Mouse (Mus musculus) limb, embryonic 14.5 days (tissue): ENCODE data around the gene Osbpl2. TPM values are rescaled to one million over a fixed set of nuclear protein-coding genes. Genes with fewer than 3 reads are reported as not detected.

Experiments used
- ATAC-seq: fragments of 200-750 bp; cut with Nextera tagmentation; 2 replicates; pipeline ENCODE4 v1.8.0; 2017; ENCODE audit warnings: low read depth, moderate number of reproducible peaks, moderate TSS enrichment; ENCODE audit not compliant: low FRiP score
- DNase-seq: peaks from one replicate; pipeline ENCODE4 v3.0.0-alpha.2; 2015; ENCODE audit warnings: low spot score
- H3K27ac ChIP-seq: fragments of 300-500 bp; sonication (generic); replicated peaks from 2 replicates; pipeline ENCODE4 v1.5.1; 2014; ENCODE audit warnings: low read depth, mild to moderate bottlenecking, low read length, moderate library complexity, mixed read lengths
- H3K27me3 ChIP-seq: fragments of 300-500 bp; sonication (generic); 2 replicates; pipeline ENCODE4 v1.6.1; 2014; ENCODE audit warnings: low read length, mixed read lengths; ENCODE audit not compliant: control insufficient read depth, insufficient read depth
- H3K36me3 ChIP-seq: fragments of 300-500 bp; sonication (generic); 2 replicates; pipeline ENCODE4 v1.6.1; 2014; ENCODE audit warnings: mild to moderate bottlenecking, low read length, moderate library complexity, mixed read lengths; ENCODE audit not compliant: control insufficient read depth, insufficient read depth
- H3K4me1 ChIP-seq: fragments of 300-500 bp; sonication (generic); 2 replicates; pipeline ENCODE4 v1.6.1; 2014; ENCODE audit warnings: antibody characterized with exemption, low read length, mixed read lengths; ENCODE audit not compliant: control insufficient read depth, insufficient read depth
- H3K4me2 ChIP-seq: fragments of 300-500 bp; sonication (generic); replicated peaks from 2 replicates; pipeline ENCODE4 v1.6.1; 2014; ENCODE audit warnings: low read depth, mild to moderate bottlenecking, low read length, moderate library complexity; ENCODE audit not compliant: severe bottlenecking
- H3K4me3 ChIP-seq: fragments of 300-500 bp; sonication (generic); replicated peaks from 2 replicates; pipeline ENCODE4 v1.5.1; 2014; ENCODE audit warnings: low read length
- H3K9ac ChIP-seq: fragments of 300-500 bp; sonication (generic); 2 replicates; pipeline ENCODE4 v1.6.1; 2014; ENCODE audit warnings: mild to moderate bottlenecking, low read depth, low read length, moderate library complexity; ENCODE audit not compliant: severe bottlenecking
- H3K9me3 ChIP-seq: fragments of 300-500 bp; sonication (generic); 2 replicates; pipeline ENCODE4 v1.6.1; 2016; ENCODE audit warnings: low read length; ENCODE audit not compliant: control insufficient read depth
- POLR2A ChIP-seq: fragments of 200-500 bp; IDR thresholded peaks from 2 replicates; pipeline ENCODE4 v1.8.0; 2012; ENCODE audit warnings: inconsistent platforms, mild to moderate bottlenecking, moderate library complexity, borderline replicate concordance; ENCODE audit not compliant: insufficient read depth, insufficient read length; ENCODE audit errors: extremely low read depth
- WGBS: fragments of 180-500 bp; shearing (Covaris S2); extraction: QIAGEN DNeasy Blood & Tissue Kit; methylation state at CpG from one replicate; pipeline ENCODE4 v1.1.7; 2014; 5-methylcytosine and 5-hydroxymethylcytosine counted together
- polyA plus RNA-seq, 2 experiments: library from polyadenylated mRNA; depleted of rRNA in 1 of 2; stranded (reverse) in 1 of 2; unstranded in 1 of 2; fragments of >200 nt; fragmentation: Nextera tagmentation in 1 of 2; extraction: Ambion mirVana in 1 of 2; gene quantifications; 2 replicates each; pipeline versions ENCODE4 v1.2.1 to v1.2.3; 2012 to 2014

Gene Osbpl2
- polyA plus RNA-seq, 2 experiments, result 28.6 to 42.2 TPM

DNA sequence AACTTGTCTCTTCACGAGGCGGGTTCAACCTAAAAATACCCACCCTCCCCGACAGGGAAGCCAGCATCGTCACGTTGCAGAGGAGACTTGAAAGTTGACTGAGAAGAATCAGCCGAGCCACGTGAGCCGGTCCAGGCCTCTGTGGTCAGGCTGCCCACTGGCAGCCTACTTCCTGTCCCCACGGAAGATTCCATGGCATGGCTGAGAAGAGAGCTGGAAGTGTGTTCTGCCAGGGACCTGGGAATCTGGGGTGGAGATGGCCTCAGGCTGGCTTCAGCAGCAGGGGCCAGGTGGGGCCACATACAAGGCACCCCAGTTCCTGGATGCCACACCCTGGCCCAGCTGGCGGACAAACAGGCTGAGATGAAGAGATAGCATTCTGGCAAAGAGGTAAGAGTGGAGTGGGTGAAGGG lies 3.0 kb upstream of the Osbpl2 start:
- 66% methylated on average over 10 of the region's 10 CpGs for WGBS
- no peaks in the 10 kb centered on the region for H3K27me3 ChIP-seq
- H3K27ac ChIP-seq, result no peak overlapping the region
- no peak for TF ChIP-seq POLR2A
- DNase-seq, result no peak
- ATAC-seq, result no peak
- H3K9me3 ChIP-seq, result no peaks in the 10 kb centered on the region
- H3K36me3 ChIP-seq, result no peaks in the 10 kb centered on the region
- H3K4me2 ChIP-seq, result no peak overlapping the region
- H3K4me3 ChIP-seq, result no peak overlapping the region
- no peak overlapping the region for H3K9ac ChIP-seq
- H3K4me1 ChIP-seq, result peaks cover 11% of the 10 kb centered on the region

DNA sequence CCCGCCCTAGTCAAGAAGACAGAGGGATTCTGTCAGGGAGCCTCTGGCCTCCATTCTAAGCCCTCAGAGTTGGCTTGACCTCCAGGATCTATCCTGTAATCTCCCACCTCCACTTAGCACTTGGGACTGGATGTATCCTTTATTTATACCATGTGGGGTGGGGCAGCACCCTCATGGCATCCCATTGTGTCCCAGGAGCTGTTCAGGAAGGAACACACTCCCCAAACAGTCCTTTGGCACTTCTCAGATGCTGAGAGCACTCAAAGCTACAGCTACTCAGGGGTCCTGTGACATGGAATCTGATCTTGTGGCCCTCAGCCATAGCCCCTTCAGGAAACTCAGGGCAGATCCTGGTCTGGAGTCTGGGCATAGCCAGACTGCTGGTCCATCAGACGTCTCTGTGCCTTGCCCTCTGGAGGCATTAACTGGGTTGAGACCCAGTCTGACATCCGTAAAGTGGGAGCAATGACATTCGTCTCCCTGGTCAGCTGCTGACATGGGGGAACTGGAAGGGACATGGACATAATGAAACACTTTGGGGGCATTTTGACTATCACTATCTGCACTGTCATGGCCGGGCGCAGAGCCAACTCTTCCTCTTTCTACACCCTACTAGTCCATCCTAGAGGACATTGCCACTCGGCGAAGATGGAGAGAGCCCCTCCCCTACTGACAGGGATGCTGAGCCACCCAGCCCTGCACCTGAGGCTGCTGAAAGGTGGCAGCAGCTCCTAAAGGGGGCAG lies 2.2 kb upstream of the Osbpl2 start:
- H3K4me2 ChIP-seq, result no peak overlapping the region
- H3K9me3 ChIP-seq, result no peaks in the 10 kb centered on the region
- no peaks in the 10 kb centered on the region for H3K36me3 ChIP-seq
- no peak for ATAC-seq
- H3K9ac ChIP-seq, result no peak overlapping the region
- no peak for TF ChIP-seq POLR2A
- H3K27ac ChIP-seq, result no peak overlapping the region
- no peak overlapping the region for H3K4me3 ChIP-seq
- H3K27me3 ChIP-seq, result no peaks in the 10 kb centered on the region
- no peak for DNase-seq
- H3K4me1 ChIP-seq, result peaks cover 11% of the 10 kb centered on the region
- WGBS, result 65% methylated on average over 8 of the region's 8 CpGs

DNA sequence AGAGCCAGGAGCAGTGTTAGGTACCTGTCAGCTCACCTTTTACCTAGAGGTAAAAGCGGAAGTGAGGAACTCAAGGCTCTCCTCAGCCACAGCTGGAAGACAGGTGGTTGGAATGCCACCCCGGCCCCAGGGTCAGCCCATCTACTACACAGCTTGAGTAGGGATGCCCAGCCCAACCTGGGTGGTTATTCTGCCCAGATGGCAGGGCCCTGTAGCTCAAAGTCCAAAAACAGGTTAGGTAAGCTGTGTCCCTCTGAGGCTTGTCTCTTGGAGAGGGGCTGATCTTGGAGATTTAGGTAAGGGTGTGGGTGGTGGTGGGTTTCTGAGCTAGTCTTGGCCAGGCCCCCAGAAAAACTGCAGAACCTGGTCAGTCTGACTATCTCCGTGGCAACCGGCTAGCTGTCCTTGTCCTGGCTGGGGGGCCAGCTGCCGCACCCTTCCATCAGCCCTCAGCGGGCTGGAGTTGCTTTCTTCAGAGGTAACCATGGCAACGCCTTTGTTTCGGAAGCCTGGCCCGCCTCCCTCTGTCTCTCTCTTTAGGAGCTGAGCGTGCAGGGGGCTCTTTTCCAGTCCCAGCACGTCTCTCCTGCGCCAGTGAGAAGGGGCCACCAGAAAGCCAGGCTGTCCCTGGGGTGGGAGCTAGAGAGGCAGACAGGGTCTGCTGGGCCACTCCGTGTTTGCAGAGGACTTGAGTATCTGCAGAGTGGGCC lies 1.5 kb upstream of the Osbpl2 start:
- DNase-seq, result peak; percentile 26
- Histone ChIP-seq H3K9me3 (no peaks in the 10 kb centered on the region), H3K9ac (no peak overlapping the region), H3K36me3 (no peaks in the 10 kb centered on the region), H3K4me1 (peaks cover 11% of the 10 kb centered on the region), H3K27ac (no peak overlapping the region), H3K4me3 (no peak overlapping the region), H3K4me2 (no peak overlapping the region), H3K27me3 (no peaks in the 10 kb centered on the region)
- TF ChIP-seq POLR2A, result no peak
- no peak for ATAC-seq
- 12% methylated on average over 13 of the region's 13 CpGs for WGBS

DNA sequence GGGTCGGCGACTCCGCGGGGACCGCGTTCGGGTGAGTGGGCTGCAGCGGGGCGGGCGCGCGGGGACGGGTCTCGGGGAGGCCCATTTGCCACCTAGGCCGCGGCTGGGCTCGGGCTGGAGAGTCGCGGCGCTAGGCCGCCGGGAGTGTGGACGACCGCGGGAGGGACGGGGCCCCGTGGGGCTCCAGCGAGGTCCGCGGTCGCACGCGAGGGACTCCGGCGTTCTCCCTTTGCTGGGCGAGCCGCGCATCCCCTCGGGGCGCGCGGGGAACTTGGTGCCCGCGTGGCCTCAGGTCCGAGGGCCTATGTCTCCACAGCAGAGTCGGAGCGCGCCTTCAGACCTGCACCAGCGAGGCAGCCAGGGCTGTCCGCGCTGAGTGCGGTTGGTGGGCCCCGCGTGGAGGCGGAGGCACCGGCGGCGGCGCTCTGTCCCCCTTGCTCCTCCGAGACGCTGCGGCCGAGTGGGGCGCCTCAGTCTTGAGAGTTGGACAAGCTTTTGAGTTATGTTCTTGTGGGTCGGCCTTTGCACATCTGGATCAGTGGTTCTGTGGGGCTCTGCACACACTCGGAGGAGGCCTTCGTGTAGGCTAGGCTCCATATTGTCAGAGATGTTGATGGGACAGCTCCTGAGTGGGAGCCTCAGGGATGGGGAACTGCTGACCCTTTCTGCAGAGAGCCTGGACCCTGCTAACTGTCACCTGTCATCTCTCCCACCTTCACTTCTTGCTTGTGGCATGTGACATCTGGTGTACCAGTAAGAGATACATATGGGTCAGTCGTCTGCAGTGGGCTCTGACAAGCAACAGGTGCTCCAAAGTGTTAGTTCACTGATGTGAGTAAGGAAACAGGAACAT lies 559 bp downstream of the Osbpl2 start:
- DNase-seq (no peak), ATAC-seq (peak; percentile 51)
- Histone ChIP-seq H3K4me1 (peaks cover 11% of the 10 kb centered on the region), H3K27me3 (no peaks in the 10 kb centered on the region), H3K4me3 (peak overlapping the region; percentile 88), H3K9ac (peak overlapping the region; percentile 82), H3K27ac (no peak overlapping the region; the same call in 1 of the 2 replicates), H3K36me3 (no peaks in the 10 kb centered on the region), H3K4me2 (peak overlapping the region; percentile 84), H3K9me3 (no peaks in the 10 kb centered on the region)
- no peak for TF ChIP-seq POLR2A
- under 1% methylated on average over 39 of the region's 68 CpGs for WGBS

DNA sequence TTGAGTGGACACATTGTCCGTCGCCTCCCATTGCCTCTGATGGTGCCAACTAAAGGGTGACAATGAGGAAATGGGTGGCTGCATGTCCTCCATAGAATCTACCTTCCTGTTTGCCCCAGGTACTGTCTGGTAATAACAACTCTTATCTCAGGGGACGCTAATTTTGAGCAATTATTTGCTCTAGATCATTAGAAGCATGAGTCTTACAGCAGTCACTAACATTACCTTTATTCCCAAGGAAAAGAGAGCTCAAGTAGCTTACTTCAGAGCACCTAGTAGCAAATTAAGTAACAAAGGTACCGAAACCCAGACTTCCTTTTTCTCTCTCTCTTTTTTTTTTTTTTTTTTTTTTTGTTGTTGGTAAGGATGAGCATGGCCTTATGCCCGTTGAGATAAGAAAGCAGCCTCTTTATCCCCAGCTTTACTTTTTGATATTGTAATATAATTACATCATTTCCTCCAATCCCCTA lies 1.2 kb downstream of the Osbpl2 start:
- no peak for TF ChIP-seq POLR2A

More for the DNA sequence above, 1.2 kb downstream of the Osbpl2 start:
- ATAC-seq, result no peak
- peak overlapping the region; percentile 88 for H3K4me3 ChIP-seq
- H3K36me3 ChIP-seq, result no peaks in the 10 kb centered on the region
- no peak for DNase-seq
- H3K27ac ChIP-seq, result no peak overlapping the region
- H3K4me1 ChIP-seq, result peaks cover 11% of the 10 kb centered on the region
- H3K9ac ChIP-seq, result peak overlapping the region; percentile 82
- WGBS, result 64% methylated on average over 5 of the region's 5 CpGs
- peak overlapping the region; percentile 84 for H3K4me2 ChIP-seq
- no peaks in the 10 kb centered on the region for H3K27me3 ChIP-seq
- no peaks in the 10 kb centered on the region for H3K9me3 ChIP-seq
